Mouse (Mus musculus): ENCODE results near the gene Tgfbr1.

- no peak for TF ChIP-seq CTCF (IDR thresholded peaks at IDR 0.05)
- no peak for TF ChIP-seq EP300 (IDR thresholded peaks at IDR 0.05; ENCODE audit: insufficient read depth, low read depth, low read length)
Observed at GRCm38 (mm10) chr4:47440951-47441350, 87.9 kb downstream of the Tgfbr1 start.

Data from heart, adult 2 months (tissue).